Mouse (Mus musculus) liver, adult 2 months (tissue): Measurements from ENCODE around the gene Acacb.

Experiments used
- CTCF ChIP-seq: fragments of 200-500 bp; IDR thresholded peaks from 2 replicates; pipeline ENCODE4 v1.5.1; 2011; ENCODE audit warnings: low read depth, low read length, control low read depth
- POLR2A ChIP-seq: fragments of 200-500 bp; IDR thresholded peaks from 2 replicates; pipeline ENCODE4 v1.6.1; 2011; ENCODE audit warnings: low read length, control low read depth; ENCODE audit not compliant: insufficient read depth; ENCODE audit errors: extremely low read depth

- TF ChIP-seq CTCF (no peak), POLR2A (no peak)
Measured at GRCm38 (mm10) chr5:114137481-114138276, 8.7 kb upstream of the Acacb start.
